Mouse (Mus musculus) limb, embryonic 11.5 days (tissue): ENCODE data around the gene Tdrd3. TPM values are rescaled to one million over a fixed set of nuclear protein-coding genes. Genes with fewer than 3 reads are reported as not detected.

Experiments used
- ATAC-seq: fragments of 200-750 bp; cut with Nextera tagmentation; 2 replicates; pipeline ENCODE4 v1.8.0; 2017; ENCODE audit warnings: low read depth; ENCODE audit not compliant: insufficient number of reproducible peaks, low FRiP score, low TSS enrichment
- DNase-seq: peaks from one replicate; pipeline ENCODE4 v3.0.0-alpha.2; 2015; ENCODE audit warnings: low spot score
- H3K27ac ChIP-seq: fragments of 300-500 bp; sonication (generic); replicated peaks from 2 replicates; pipeline ENCODE4 v1.5.1; 2014; ENCODE audit warnings: low read depth, mild to moderate bottlenecking, low read length
- H3K27me3 ChIP-seq: fragments of 300-500 bp; sonication (generic); 2 replicates; pipeline ENCODE4 v1.6.1; 2014; ENCODE audit warnings: mild to moderate bottlenecking, low read length, mixed read lengths; ENCODE audit not compliant: control insufficient read depth, insufficient read depth
- H3K36me3 ChIP-seq: fragments of 300-500 bp; sonication (generic); 2 replicates; pipeline ENCODE4 v1.6.1; 2014; ENCODE audit warnings: mild to moderate bottlenecking, low read length, moderate library complexity, mixed read lengths; ENCODE audit not compliant: control insufficient read depth, insufficient read depth
- H3K4me1 ChIP-seq: fragments of 300-500 bp; sonication (generic); 2 replicates; pipeline ENCODE4 v1.6.1; 2014; ENCODE audit warnings: low read length, mixed read lengths; ENCODE audit not compliant: control insufficient read depth, insufficient read depth
- H3K4me2 ChIP-seq: fragments of 300-500 bp; sonication (generic); 2 replicates; pipeline ENCODE4 v1.6.1; 2014; ENCODE audit warnings: low read depth, mild to moderate bottlenecking, moderate library complexity; ENCODE audit not compliant: severe bottlenecking
- H3K4me3 ChIP-seq: fragments of 300-500 bp; sonication (generic); 2 replicates; pipeline ENCODE4 v1.5.1; 2014; ENCODE audit warnings: low read depth, low read length
- H3K9ac ChIP-seq: fragments of 300-500 bp; sonication (generic); 2 replicates; pipeline ENCODE4 v1.6.1; 2014; ENCODE audit warnings: mild to moderate bottlenecking, low read length
- H3K9me3 ChIP-seq: fragments of 300-500 bp; sonication (generic); 2 replicates; pipeline ENCODE4 v1.6.1; 2016; ENCODE audit warnings: low read length; ENCODE audit not compliant: control insufficient read depth
- WGBS: fragments of 180-500 bp; shearing (Covaris S2); extraction: QIAGEN DNeasy Blood & Tissue Kit; methylation state at CpG from one replicate; pipeline ENCODE4 v1.1.7; 2014; 5-methylcytosine and 5-hydroxymethylcytosine counted together
- polyA plus RNA-seq: library from polyadenylated mRNA; unstranded; fragments of >200 nt; fragmentation: Nextera tagmentation; extraction: Ambion mirVana; gene quantifications from 2 replicates; pipeline ENCODE4 v1.2.1, GENCODE M21; 2014

The Tdrd3 gene
- polyA plus RNA-seq, 1 experiment from 2014 or later = 38.6 TPM

DNA sequence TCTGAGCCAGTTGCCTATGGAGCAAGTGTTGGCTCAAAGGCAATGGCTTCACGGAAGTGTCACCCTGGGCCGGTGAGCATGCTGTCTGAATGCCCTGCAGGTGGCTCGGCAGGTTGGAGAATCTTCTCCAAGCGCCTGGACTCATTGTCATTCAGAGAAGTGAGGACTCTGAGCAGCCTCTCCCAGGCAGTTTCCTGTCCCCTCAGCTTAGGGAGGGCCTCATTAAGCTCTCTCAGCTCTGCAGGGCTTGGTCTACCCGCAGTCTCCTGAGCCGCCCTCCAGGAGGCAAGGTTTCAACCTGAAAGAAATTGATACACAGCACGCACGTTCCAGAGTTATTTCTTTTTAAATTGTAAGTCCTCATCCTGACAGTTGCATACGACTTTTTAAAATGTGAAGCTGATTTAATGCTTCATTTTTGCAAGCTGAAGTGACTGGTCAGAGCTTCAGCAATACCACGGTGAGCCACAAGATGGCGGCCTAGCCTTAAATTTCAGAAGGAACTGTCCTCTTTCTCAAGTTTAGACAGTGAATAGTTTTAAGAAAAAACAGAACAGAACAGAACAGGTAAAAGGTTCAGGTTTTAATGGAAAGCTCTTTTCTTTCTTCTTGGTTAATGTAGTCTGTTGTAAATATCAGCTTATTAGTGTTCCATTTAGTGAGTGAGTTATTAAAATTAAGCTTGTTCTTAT is 47.7 kb downstream of the Tdrd3 start:
- Histone ChIP-seq H3K4me2 (no peak overlapping the region), H3K27me3 (no peaks in the 10 kb centered on the region), H3K36me3 (no peaks in the 10 kb centered on the region), H3K9me3 (no peaks in the 10 kb centered on the region), H3K27ac (no peak overlapping the region), H3K4me1 (no peaks in the 10 kb centered on the region), H3K9ac (no peak overlapping the region), H3K4me3 (no peak overlapping the region)
- peak; percentile 88 for DNase-seq
- peak; percentile 61; the same call in 1 of the 2 replicates for ATAC-seq
- WGBS = 18% methylated on average over 11 of the region's 11 CpGs

DNA sequence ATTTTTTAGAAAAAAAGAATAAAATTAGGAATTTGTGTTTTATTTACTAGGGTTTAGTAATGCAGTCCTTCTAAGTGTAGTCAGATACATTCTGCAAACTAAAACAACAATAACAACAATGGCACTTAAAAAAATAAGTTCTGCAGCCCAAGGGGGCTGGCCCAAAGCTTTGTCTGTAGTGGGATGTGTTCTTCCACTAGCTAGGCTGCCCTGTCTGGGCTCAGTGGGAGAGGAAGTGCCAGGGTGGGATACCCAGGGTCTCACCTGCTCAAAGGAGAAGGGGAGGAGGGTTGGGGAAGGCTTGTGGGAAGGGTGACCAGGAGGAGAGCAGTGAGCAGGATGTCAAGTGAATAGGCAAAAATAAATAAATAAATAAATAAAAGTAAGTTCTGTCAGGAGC is 48.2 kb downstream of the Tdrd3 start:
- H3K27ac ChIP-seq = no peak overlapping the region

DNA sequence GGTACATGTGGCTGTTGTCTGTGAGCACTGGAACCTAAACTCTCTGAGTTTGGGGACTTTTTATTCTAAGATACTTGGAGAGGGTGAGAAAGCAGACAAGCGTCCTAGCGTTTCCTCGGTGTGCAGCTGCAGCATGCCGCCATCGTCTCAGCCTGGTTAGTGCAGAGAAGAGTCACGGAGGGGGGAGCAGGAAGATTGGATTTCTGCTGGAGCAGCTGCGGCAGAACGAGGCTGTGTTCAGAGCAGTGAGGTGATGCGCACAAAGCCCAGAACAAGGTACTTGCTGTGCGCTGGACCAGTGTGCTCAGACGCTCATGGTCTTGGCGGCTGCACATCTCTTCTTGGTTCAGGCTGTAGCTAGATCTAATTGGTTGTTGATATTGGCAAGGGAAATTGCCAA is 51.1 kb downstream of the Tdrd3 start:
- 89% methylated on average over 12 of the region's 12 CpGs for WGBS

More for the DNA sequence above, 48.2 kb downstream of the Tdrd3 start:
- ATAC-seq = no peak
- DNase-seq = no peak
- no peaks in the 10 kb centered on the region for H3K27me3 ChIP-seq
- H3K36me3 ChIP-seq = no peaks in the 10 kb centered on the region
- H3K4me1 ChIP-seq = no peaks in the 10 kb centered on the region
- no peak overlapping the region for H3K9ac ChIP-seq
- no peak overlapping the region for H3K4me2 ChIP-seq
- H3K9me3 ChIP-seq = no peaks in the 10 kb centered on the region
- H3K4me3 ChIP-seq = no peak overlapping the region

DNA sequence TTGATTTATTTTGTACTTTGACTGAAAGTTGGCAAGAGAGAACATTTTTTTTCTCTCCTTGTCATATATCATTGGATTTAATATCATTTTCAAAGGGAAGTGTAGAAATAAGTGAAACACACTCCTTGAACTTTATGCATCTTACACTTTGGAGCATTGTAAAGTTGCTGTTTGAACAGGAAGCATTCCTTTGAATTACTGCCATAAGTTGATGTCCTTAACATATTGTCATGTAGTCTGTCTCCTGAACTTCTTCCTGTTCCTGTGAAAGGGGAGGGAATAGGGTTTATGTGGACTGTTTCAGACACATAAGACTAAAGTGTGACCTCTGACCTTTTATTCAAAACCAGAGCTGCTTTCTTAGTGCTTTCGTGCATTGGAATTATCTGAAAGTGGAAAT is 55.1 kb downstream of the Tdrd3 start:
- Histone ChIP-seq H3K36me3 (no peaks in the 10 kb centered on the region), H3K9me3 (no peaks in the 10 kb centered on the region), H3K9ac (no peak overlapping the region), H3K4me1 (no peaks in the 10 kb centered on the region), H3K27me3 (no peaks in the 10 kb centered on the region), H3K4me3 (no peak overlapping the region), H3K27ac (no peak overlapping the region), H3K4me2 (no peak overlapping the region)
- 67% methylated on average over 1 of the region's 1 CpGs for WGBS
- ATAC-seq = no peak
- no peak for DNase-seq

More for the DNA sequence above, 51.1 kb downstream of the Tdrd3 start:
- Histone ChIP-seq H3K9ac (no peak overlapping the region), H3K27me3 (no peaks in the 10 kb centered on the region), H3K36me3 (no peaks in the 10 kb centered on the region), H3K9me3 (no peaks in the 10 kb centered on the region), H3K27ac (no peak overlapping the region), H3K4me3 (no peak overlapping the region), H3K4me2 (no peak overlapping the region), H3K4me1 (no peaks in the 10 kb centered on the region)
- DNase-seq (no peak), ATAC-seq (no peak)

GRCm38 (mm10) chr14:87472782-87473181 is 56.3 kb downstream of the Tdrd3 start:
- ATAC-seq (no peak), DNase-seq (no peak)
- no peak overlapping the region for H3K4me2 ChIP-seq
- H3K9me3 ChIP-seq = no peaks in the 10 kb centered on the region
- no peaks in the 10 kb centered on the region for H3K27me3 ChIP-seq
- no peak overlapping the region for H3K27ac ChIP-seq
- H3K4me1 ChIP-seq = no peaks in the 10 kb centered on the region
- 73% methylated on average over 2 of the region's 2 CpGs for WGBS
- H3K9ac ChIP-seq = no peak overlapping the region
- no peak overlapping the region for H3K4me3 ChIP-seq
- no peaks in the 10 kb centered on the region for H3K36me3 ChIP-seq

DNA sequence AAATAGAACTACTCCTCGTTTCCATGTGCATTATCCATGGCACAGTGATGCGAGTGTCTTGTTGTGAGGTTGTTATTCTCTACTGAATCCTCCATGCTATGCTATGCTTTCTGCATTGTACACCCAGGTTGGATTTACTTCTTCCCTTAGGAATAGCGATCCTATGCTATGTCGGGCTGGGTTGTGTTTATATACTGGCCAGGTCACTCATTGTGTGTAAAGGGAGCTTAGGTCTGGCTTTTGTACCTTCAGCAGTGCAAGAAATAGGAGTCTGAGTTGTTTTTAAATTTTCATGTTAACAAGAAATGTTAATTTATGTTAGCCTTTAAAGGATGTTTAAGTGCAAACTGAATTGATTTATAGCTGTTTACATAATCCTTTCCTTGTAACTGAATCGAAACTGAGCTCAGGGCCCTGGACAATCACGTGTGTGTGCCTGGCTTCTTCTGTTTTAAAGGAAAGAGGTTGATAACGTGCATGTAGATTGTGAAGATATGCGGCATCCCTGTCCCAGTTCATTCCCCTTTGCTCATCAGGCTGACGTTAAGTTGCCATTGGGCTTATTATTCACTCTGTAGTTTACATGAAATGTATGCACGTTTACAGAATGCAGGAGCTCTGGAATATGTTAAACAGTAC is 59.4 kb downstream of the Tdrd3 start:
- Histone ChIP-seq H3K36me3 (no peaks in the 10 kb centered on the region), H3K4me2 (no peak overlapping the region), H3K4me3 (no peak overlapping the region), H3K27me3 (no peaks in the 10 kb centered on the region), H3K9me3 (no peaks in the 10 kb centered on the region), H3K9ac (no peak overlapping the region), H3K27ac (no peak overlapping the region), H3K4me1 (no peaks in the 10 kb centered on the region)
- DNase-seq (no peak), ATAC-seq (no peak)
- WGBS = 78% methylated on average over 10 of the region's 10 CpGs

DNA sequence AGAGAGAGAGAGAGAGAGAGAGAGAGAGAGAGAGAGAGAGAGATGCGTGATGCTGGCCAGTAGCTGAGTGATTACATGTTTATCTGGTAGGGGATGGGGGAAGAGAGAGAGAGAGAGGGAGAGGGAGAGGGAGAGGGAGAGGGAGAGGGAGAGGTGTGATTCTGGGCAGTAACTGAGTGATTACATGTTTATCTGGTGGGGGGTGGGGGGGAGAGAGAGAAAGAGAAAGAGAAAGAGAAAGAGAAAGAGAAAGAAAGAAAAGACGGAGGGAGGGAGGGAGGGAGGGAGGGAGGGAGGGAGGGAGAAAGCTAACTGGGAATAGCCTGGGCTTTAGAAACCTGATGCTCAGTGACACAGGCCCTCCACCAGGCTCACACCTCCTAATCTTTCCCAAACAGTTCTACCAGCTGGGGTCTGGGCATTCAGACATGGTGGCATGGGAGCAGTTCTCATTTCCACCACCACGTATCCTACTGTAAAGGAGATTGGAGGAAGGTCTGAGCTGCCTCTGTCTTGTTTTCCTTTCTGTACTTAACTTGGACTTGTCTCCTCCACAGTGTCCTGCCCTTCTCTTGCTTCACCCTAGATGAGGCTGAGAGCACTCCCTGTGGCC is 62.0 kb downstream of the Tdrd3 start:
- Histone ChIP-seq H3K4me2 (no peak overlapping the region), H3K9me3 (no peaks in the 10 kb centered on the region), H3K27me3 (no peaks in the 10 kb centered on the region), H3K27ac (no peak overlapping the region), H3K36me3 (no peaks in the 10 kb centered on the region), H3K4me3 (no peak overlapping the region), H3K4me1 (no peaks in the 10 kb centered on the region), H3K9ac (no peak overlapping the region)
- ATAC-seq (peak; percentile 54; the same call in 1 of the 2 replicates), DNase-seq (no peak)
- WGBS = 49% methylated on average over 2 of the region's 3 CpGs

- WGBS = 90% methylated on average over 3 of the region's 3 CpGs
- no peaks in the 10 kb centered on the region for H3K9me3 ChIP-seq
- H3K4me2 ChIP-seq = no peak overlapping the region
- DNase-seq (no peak), ATAC-seq (no peak)
- H3K36me3 ChIP-seq = no peaks in the 10 kb centered on the region
- no peak overlapping the region for H3K4me3 ChIP-seq
- H3K27me3 ChIP-seq = no peaks in the 10 kb centered on the region
- H3K27ac ChIP-seq = no peak overlapping the region
- H3K4me1 ChIP-seq = no peaks in the 10 kb centered on the region
- H3K9ac ChIP-seq = no peak overlapping the region
Observed at GRCm38 (mm10) chr14:87485888-87486287, 69.4 kb downstream of the Tdrd3 start.
